Mouse (Mus musculus) liver, postnatal 0 days (tissue): ENCODE measurements around the gene Npepps. TPM values are rescaled to one million over a fixed set of nuclear protein-coding genes. Genes with fewer than 3 reads are reported as not detected.

Experiments used
- ATAC-seq: fragments of 200-750 bp; cut with Nextera tagmentation; 2 replicates; pipeline ENCODE4 v1.8.0; 2017; ENCODE audit warnings: mild to moderate bottlenecking, moderate library complexity
- DNase-seq: peaks from one replicate; pipeline ENCODE4 v3.0.0-alpha.2; 2016
- H3K27ac ChIP-seq: fragments of 300-500 bp; sonication (generic); 2 replicates; pipeline ENCODE4 v1.5.1; 2014; ENCODE audit warnings: antibody characterized with exemption, moderate library complexity, mild to moderate bottlenecking, low read depth
- H3K27me3 ChIP-seq: fragments of 300-500 bp; sonication (generic); 2 replicates; pipeline ENCODE4 v1.6.1; 2014; ENCODE audit warnings: low read length, control low read depth, mixed read lengths; ENCODE audit not compliant: insufficient read depth
- H3K36me3 ChIP-seq: fragments of 300-500 bp; sonication (generic); replicated peaks from 2 replicates; pipeline ENCODE4 v1.6.1; 2014; ENCODE audit warnings: mild to moderate bottlenecking, control low read depth, low read length, moderate library complexity, mixed read lengths; ENCODE audit not compliant: insufficient read depth
- H3K4me1 ChIP-seq: fragments of 300-500 bp; sonication (generic); 2 replicates; pipeline ENCODE4 v1.6.1; 2014; ENCODE audit warnings: antibody characterized with exemption, mild to moderate bottlenecking, control low read depth; ENCODE audit not compliant: insufficient read depth
- H3K4me2 ChIP-seq: fragments of 300-500 bp; sonication (generic); 2 replicates; pipeline ENCODE4 v1.6.1; 2014; ENCODE audit warnings: low read depth, mild to moderate bottlenecking, low read length, moderate library complexity, mixed read lengths
- H3K4me3 ChIP-seq: fragments of 300-500 bp; sonication (generic); 2 replicates; pipeline ENCODE4 v1.5.1; 2014; ENCODE audit warnings: low read depth, low read length
- H3K9ac ChIP-seq: fragments of 300-500 bp; sonication (generic); replicated peaks from 2 replicates; pipeline ENCODE4 v1.6.1; 2014; ENCODE audit warnings: mild to moderate bottlenecking, moderate library complexity
- H3K9me3 ChIP-seq: fragments of 300-500 bp; sonication (generic); 2 replicates; pipeline ENCODE4 v1.6.1; 2016; ENCODE audit warnings: mild to moderate bottlenecking, control low read depth, low read length, mixed read lengths
- CTCF ChIP-seq: sonication (generic); IDR thresholded peaks from 2 replicates; pipeline ENCODE4 v1.5.1; 2016; ENCODE audit warnings: antibody characterized with exemption, low read depth
- EP300 ChIP-seq: IDR thresholded peaks from 2 replicates; pipeline ENCODE4 v1.6.1; 2016; ENCODE audit warnings: antibody characterized with exemption, low read depth, mild to moderate bottlenecking
- WGBS: fragments of 180-500 bp; shearing (Covaris S2); extraction: QIAGEN DNeasy Blood & Tissue Kit; methylation state at CpG from one replicate; pipeline ENCODE4 v1.1.7; 2014; ENCODE audit not compliant: insufficient replicate concordance; 5-methylcytosine and 5-hydroxymethylcytosine counted together
- polyA plus RNA-seq: library from polyadenylated mRNA; unstranded; fragments of >200 nt; fragmentation: Nextera tagmentation; extraction: Ambion mirVana; gene quantifications from 2 replicates; pipeline ENCODE4 v1.2.1, GENCODE M21; 2015

Npepps gene
- polyA plus RNA-seq, 1 experiment from 2014 or later = 16.5 TPM

GRCm38 (mm10) chr11:97176851-97177250, 103.6 kb downstream of the Npepps start:
- H3K27ac ChIP-seq = no peak overlapping the region
- DNase-seq = peak; percentile 26
- H3K9me3 ChIP-seq = no peaks in the 10 kb centered on the region
- 48% methylated on average over 3 of the region's 3 CpGs for WGBS
- peaks cover 8% of the 10 kb centered on the region; the same call in 1 of the 2 replicates for H3K4me1 ChIP-seq
- no peak overlapping the region for H3K4me2 ChIP-seq
- H3K9ac ChIP-seq = no peak overlapping the region
- peaks cover 96% of the 10 kb centered on the region for H3K36me3 ChIP-seq
- ATAC-seq = 0 out of 2 replicates have a peak, but pooled peaks have one; percentile 23
- TF ChIP-seq EP300 (no peak), CTCF (peak; percentile 74)
- H3K4me3 ChIP-seq = no peak overlapping the region
- no peaks in the 10 kb centered on the region for H3K27me3 ChIP-seq

GRCm38 (mm10) chr11:97175499-97175898, 104.9 kb downstream of the Npepps start:
- no peak overlapping the region for H3K4me2 ChIP-seq
- H3K27ac ChIP-seq = no peak overlapping the region
- no peak overlapping the region for H3K4me3 ChIP-seq
- 92% methylated on average over 7 of the region's 7 CpGs for WGBS
- ATAC-seq (no peak), DNase-seq (no peak)
- no peaks in the 10 kb centered on the region for H3K9me3 ChIP-seq
- TF ChIP-seq CTCF = 0 out of 2 replicates have a peak, but pooled peaks have one; percentile 3
- TF ChIP-seq EP300 = no peak
- H3K4me1 ChIP-seq = 0 out of 2 replicates have a peak, but pooled peaks cover 2% of the 10 kb centered on the region
- H3K36me3 ChIP-seq = peaks cover 96% of the 10 kb centered on the region
- no peaks in the 10 kb centered on the region for H3K27me3 ChIP-seq
- H3K9ac ChIP-seq = no peak overlapping the region

GRCm38 (mm10) chr11:97160341-97160740, 120.1 kb downstream of the Npepps start:
- Histone ChIP-seq H3K4me2 (no peak overlapping the region), H3K36me3 (peaks cover 70% of the 10 kb centered on the region), H3K9me3 (no peaks in the 10 kb centered on the region), H3K4me3 (no peak overlapping the region), H3K9ac (no peak overlapping the region), H3K27ac (no peak overlapping the region), H3K4me1 (no peaks in the 10 kb centered on the region), H3K27me3 (no peaks in the 10 kb centered on the region)
- WGBS = 87% methylated on average over 6 of the region's 6 CpGs
- ATAC-seq (no peak), DNase-seq (no peak)
- TF ChIP-seq EP300 (no peak), CTCF (no peak)

- no peak overlapping the region for H3K4me3 ChIP-seq
- TF ChIP-seq CTCF = no peak
- no peak for TF ChIP-seq EP300
- H3K9me3 ChIP-seq = no peaks in the 10 kb centered on the region
- H3K36me3 ChIP-seq = peaks cover 43% of the 10 kb centered on the region
- H3K27ac ChIP-seq = no peak overlapping the region
- 69% methylated on average over 7 of the region's 7 CpGs for WGBS
- no peak overlapping the region for H3K4me2 ChIP-seq
- 0 out of 2 replicates have a peak, but pooled peaks cover under 1% of the 10 kb centered on the region for H3K4me1 ChIP-seq
- H3K27me3 ChIP-seq = peaks cover 6% of the 10 kb centered on the region
- no peak overlapping the region for H3K9ac ChIP-seq
- DNase-seq (no peak), ATAC-seq (no peak)
Observed at GRCm38 (mm10) chr11:97156999-97157398, 123.4 kb downstream of the Npepps start.

Other genes starting within 250 kb of the Npepps start
- 0.65 and 0.73 TPM in 2 replicates for gene Lrrc46, start 239.2 kb downstream of the Npepps start, polyA plus RNA-seq
- gene Mrpl10, start 239.1 kb downstream of the Npepps start, polyA plus RNA-seq = 34.1 and 34.5 TPM in 2 replicates
- 1.8 and 2.4 TPM in 2 replicates for gene Osbpl7, start 230.0 kb downstream of the Npepps start, polyA plus RNA-seq
- gene Tbx21, start 165.3 kb downstream of the Npepps start, polyA plus RNA-seq = 0.27 and 0.37 TPM in 2 replicates
- gene Tbkbp1, start 129.1 kb downstream of the Npepps start, polyA plus RNA-seq = 1.6 and 1.8 TPM in 2 replicates
- gene Kpnb1, start 92.8 kb downstream of the Npepps start, polyA plus RNA-seq = 12.1 and 12.3 TPM in 2 replicates
- gene Mrpl45, start 35.1 kb upstream of the Npepps start, polyA plus RNA-seq = 18.3 and 19.8 TPM in 2 replicates
- gene Gpr179, start 71.4 kb upstream of the Npepps start, polyA plus RNA-seq = 0.04 TPM in 1 of 2 replicates, not detected in the other
- gene Socs7, start 81.9 kb upstream of the Npepps start, polyA plus RNA-seq = 0.89 and 0.92 TPM in 2 replicates
- 5.6 and 5.7 TPM in 2 replicates for gene Arhgap23, start 134.9 kb upstream of the Npepps start, polyA plus RNA-seq
- 0.20 and 0.25 TPM in 2 replicates for gene 4933428G20Rik, start 219.7 kb upstream of the Npepps start, polyA plus RNA-seq